Mouse (Mus musculus) liver, adult 2 months (tissue): Measurements from ENCODE around the gene Abca15.

Source experiments
- CTCF ChIP-seq: fragments of 200-500 bp; IDR thresholded peaks from 2 replicates; pipeline ENCODE4 v1.5.1; 2011; ENCODE audit warnings: low read depth, low read length, control low read depth
- POLR2A ChIP-seq: fragments of 200-500 bp; IDR thresholded peaks from 2 replicates; pipeline ENCODE4 v1.6.1; 2011; ENCODE audit warnings: low read length, control low read depth; ENCODE audit not compliant: insufficient read depth; ENCODE audit errors: extremely low read depth

GRCm38 (mm10) chr7:120322963-120323362, 5.5 kb upstream of the Abca15 start:
- no peak for TF ChIP-seq POLR2A
- no peak for TF ChIP-seq CTCF
